Mouse (Mus musculus) CH12.LX (cell line): Measurements from ENCODE around the gene Eef1e1. TPM values are rescaled to one million over a fixed set of nuclear protein-coding genes. Genes with fewer than 3 reads are reported as not detected.

Experiments
- DNase-seq: peaks from one replicate; pipeline ENCODE4 v3.0.0-alpha.2; 2013; ENCODE audit errors: extremely low read depth
- H3K27ac ChIP-seq: 2 replicates; pipeline ENCODE4 v1.5.1; 2012; ENCODE audit warnings: low read depth, mild to moderate bottlenecking, control low read depth, moderate library complexity; ENCODE audit not compliant: insufficient read depth
- H3K27me3 ChIP-seq: replicated peaks from 2 replicates; pipeline ENCODE3; 2012; ENCODE audit warnings: inconsistent platforms
- H3K36me3 ChIP-seq, 2 experiments: replicated peaks in 1 of 2; 2 replicates each; pipeline versions ENCODE3 to v1.6.1; 2012; ENCODE audit warnings: inconsistent platforms in 1 of 2, low read length in 1 of 2, mild to moderate bottlenecking in 1 of 2, mixed read lengths in 1 of 2, moderate library complexity in 1 of 2; ENCODE audit not compliant: control insufficient read depth in 1 of 2, insufficient read depth in 1 of 2
- H3K4me1 ChIP-seq, 2 experiments: 2 replicates each; pipeline ENCODE4 v1.6.1; 2012; ENCODE audit warnings: inconsistent platforms in 1 of 2, moderate library complexity in 1 of 2; ENCODE audit not compliant: insufficient read depth in 2 of 2, control insufficient read depth in 1 of 2
- H3K4me2 ChIP-seq: 2 replicates; pipeline ENCODE4 v1.6.1; 2012; ENCODE audit warnings: low read depth, mild to moderate bottlenecking, control low read depth; ENCODE audit not compliant: poor library complexity, insufficient read depth, severe bottlenecking
- H3K4me3 ChIP-seq, 3 experiments: fragments of 150-350 bp in 1 of 3; sonication (generic) in 1 of 3; replicated peaks in 1 of 3; 2 replicates each; pipeline versions ENCODE3 to v1.5.1; 2011 to 2012; ENCODE audit warnings: low read depth in 2 of 3, low read length in 2 of 3, mild to moderate bottlenecking in 2 of 3, moderate library complexity in 2 of 3, control low read depth in 1 of 3, improper control_type of control experiment in 1 of 3, inconsistent platforms in 1 of 3, mixed read lengths in 1 of 3; ENCODE audit not compliant: poor library complexity in 1 of 3
- H3K79me2 ChIP-seq: replicated peaks from 2 replicates; pipeline ENCODE4 v1.6.1; 2012; ENCODE audit warnings: mild to moderate bottlenecking, moderate library complexity; ENCODE audit not compliant: control insufficient read depth, poor library complexity, insufficient read depth, severe bottlenecking; ENCODE audit errors: extremely low read depth
- H3K9ac ChIP-seq: 2 replicates; pipeline ENCODE4 v1.6.1; 2012; ENCODE audit warnings: low read depth, mild to moderate bottlenecking, control low read depth, moderate library complexity; ENCODE audit not compliant: insufficient read depth
- H3K9me3 ChIP-seq: replicated peaks from 2 replicates; pipeline ENCODE3; 2012; ENCODE audit warnings: low read length, inconsistent platforms, mixed read lengths
- CHD2 ChIP-seq: IDR thresholded peaks from 2 replicates; pipeline ENCODE4 v1.6.1; 2011; ENCODE audit warnings: low read length, improper control_type of control experiment
- E2F4 ChIP-seq: IDR thresholded peaks from 2 replicates; pipeline ENCODE4 v1.6.1; 2011; ENCODE audit warnings: low read depth, low read length, improper control_type of control experiment; ENCODE audit not compliant: insufficient replicate concordance
- ELF1 ChIP-seq: IDR thresholded peaks from 2 replicates; pipeline ENCODE4 v1.6.1; 2014; ENCODE audit warnings: low read depth, mild to moderate bottlenecking, inconsistent platforms, low read length, improper control_type of control experiment
- EP300 ChIP-seq: IDR thresholded peaks from 2 replicates; pipeline ENCODE4 v1.6.1; 2011; ENCODE audit warnings: low read length, improper control_type of control experiment
- GABPA ChIP-seq: IDR thresholded peaks from 2 replicates; pipeline ENCODE4 v1.6.1; 2012; ENCODE audit warnings: low read depth, low read length, improper control_type of control experiment, inconsistent platforms; ENCODE audit not compliant: insufficient replicate concordance
- HCFC1 ChIP-seq: IDR thresholded peaks from 2 replicates; pipeline ENCODE4 v1.6.1; 2012; ENCODE audit warnings: low read depth, mild to moderate bottlenecking, inconsistent platforms, low read length, improper control_type of control experiment
- IRF4 ChIP-seq: IDR thresholded peaks from 2 replicates; pipeline ENCODE4 v1.6.1; 2014; ENCODE audit warnings: low read depth, mild to moderate bottlenecking, inconsistent platforms, low read length, improper control_type of control experiment
- JUND ChIP-seq: conservative IDR thresholded peaks from 2 replicates; pipeline ENCODE4 v1.6.1; 2011; ENCODE audit warnings: low read depth, low read length, improper control_type of control experiment
- MAFK ChIP-seq: IDR thresholded peaks from 2 replicates; pipeline ENCODE4 v1.6.1; 2011; ENCODE audit warnings: low read length, improper control_type of control experiment; ENCODE audit not compliant: insufficient replicate concordance
- MEF2A ChIP-seq: IDR thresholded peaks from 2 replicates; pipeline ENCODE4 v1.6.1; 2014; ENCODE audit warnings: low read depth, mild to moderate bottlenecking, inconsistent platforms, low read length, improper control_type of control experiment, borderline replicate concordance
- MXI1 ChIP-seq: IDR thresholded peaks from 2 replicates; pipeline ENCODE4 v1.6.1; 2011; ENCODE audit warnings: mild to moderate bottlenecking, low read depth, low read length, improper control_type of control experiment
- NELFE ChIP-seq: IDR thresholded peaks from 2 replicates; pipeline ENCODE4 v1.6.1; 2011; ENCODE audit warnings: low read depth, low read length, improper control_type of control experiment
- NRF1 ChIP-seq: IDR thresholded peaks from 2 replicates; pipeline ENCODE4 v1.6.1; 2014; ENCODE audit warnings: low read depth, mild to moderate bottlenecking, inconsistent platforms, low read length, improper control_type of control experiment, moderate library complexity
- PAX5 ChIP-seq: IDR thresholded peaks from 2 replicates; pipeline ENCODE4 v1.6.1; 2012; ENCODE audit warnings: low read length, inconsistent platforms, mixed read lengths
- POLR2AphosphoS2 ChIP-seq: IDR thresholded peaks from 2 replicates; pipeline ENCODE4 v1.6.1; 2011; ENCODE audit warnings: low read depth, low read length, improper control_type of control experiment
- RAD21 ChIP-seq: IDR thresholded peaks from 2 replicates; pipeline ENCODE4 v1.6.1; 2011; ENCODE audit warnings: low read depth, mild to moderate bottlenecking, low read length, improper control_type of control experiment, moderate library complexity
- SMC3 ChIP-seq: IDR thresholded peaks from 2 replicates; pipeline ENCODE4 v1.6.1; 2011; ENCODE audit warnings: low read depth, low read length, improper control_type of control experiment
- TBP ChIP-seq: conservative IDR thresholded peaks from 2 replicates; pipeline ENCODE4 v1.6.1; 2011; ENCODE audit warnings: low read depth, low read length, improper control_type of control experiment
- UBTF ChIP-seq: IDR thresholded peaks from 2 replicates; pipeline ENCODE4 v1.6.1; 2012; ENCODE audit warnings: low read depth, mild to moderate bottlenecking, inconsistent platforms, low read length, improper control_type of control experiment, moderate library complexity
- USF1 ChIP-seq: IDR thresholded peaks from 2 replicates; pipeline ENCODE4 v1.6.1; 2014; ENCODE audit warnings: low read depth, mild to moderate bottlenecking, inconsistent platforms, low read length, improper control_type of control experiment
- ZC3H11A ChIP-seq: IDR thresholded peaks from 2 replicates; pipeline ENCODE4 v1.6.1; 2012; ENCODE audit warnings: low read depth, mild to moderate bottlenecking, inconsistent platforms, low read length, improper control_type of control experiment
- ZKSCAN1 ChIP-seq: IDR thresholded peaks from 2 replicates; pipeline ENCODE4 v1.6.1; 2012; ENCODE audit warnings: low read depth, inconsistent platforms, low read length, improper control_type of control experiment, borderline replicate concordance
- ZNF384 ChIP-seq: IDR thresholded peaks from 2 replicates; pipeline ENCODE4 v1.6.1; 2012; ENCODE audit warnings: low read depth, low read length, improper control_type of control experiment, inconsistent platforms
- dilution Hi-C: fragments of 300-500 bp; cut with MboI; formaldehyde crosslinking; loops from 2 replicates; pipeline ENCODE4 v1.14.3; 2020; ENCODE audit warnings: low sequenced_read_pairs; ENCODE audit not compliant: extremely low pct_unique_long_range_greater_than_20kb, extremely low pct_ligation_motif_present
- in situ Hi-C: fragments of 300-500 bp; cut with MboI; formaldehyde crosslinking; loops from 3 replicates; pipeline ENCODE4 v1.14.3; 2019; ENCODE audit warnings: low sequenced_read_pairs, low pct_ligation_motif_present, low pct_unique_long_range_greater_than_20kb, mixed read lengths
- polyA plus RNA-seq: library from polyadenylated mRNA; unstranded; fragments of >175 nt; gene quantifications from 2 replicates; pipeline ENCODE4 v1.2.1, GENCODE M21; 2012; ENCODE audit warnings: low read depth; ENCODE audit not compliant: insufficient read length
- total RNA-seq, 2 experiments: library from RNA; depleted of rRNA; stranded (reverse); fragments of 300-350 nt in 1 of 2; fragments of >200 nt in 1 of 2; gene quantifications; 2 replicates each; pipeline ENCODE4 v1.2.3; 2012 to 2014

The Eef1e1 gene
- total and polyA plus RNA-seq, 3 experiments: 123 to 151 (median 148) TPM

DNA sequence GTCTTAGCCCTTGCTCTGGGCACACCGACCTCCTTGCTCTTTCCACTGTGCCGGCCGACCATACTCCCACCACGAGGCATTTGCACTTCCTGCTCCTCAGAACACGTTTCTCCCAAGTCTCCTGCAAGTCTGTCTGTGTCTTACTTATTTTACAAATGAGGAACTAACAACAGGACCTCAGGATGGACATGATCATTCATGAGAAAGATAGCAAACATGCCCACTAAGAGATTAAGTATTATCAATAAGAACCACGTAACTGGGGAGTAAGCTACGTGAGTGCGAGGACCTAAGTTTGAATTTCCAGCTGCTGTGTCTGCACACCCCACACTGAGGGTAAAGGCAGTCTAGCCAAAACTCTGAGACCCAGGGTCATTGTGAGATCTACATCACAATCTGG, 45.3 kb downstream of the Eef1e1 start:
- Histone ChIP-seq H3K9ac (no peak overlapping the region), H3K27me3 (no peaks in the 10 kb centered on the region), H3K9me3 (peaks cover 5% of the 10 kb centered on the region), H3K36me3 (peaks cover 12 to 70% of the 10 kb centered on the region in 2 experiments), H3K27ac (no peak overlapping the region), H3K4me1 (no peaks in the 10 kb centered on the region), H3K79me2 (no peaks in the 10 kb centered on the region), H3K4me2 (no peak overlapping the region), H3K4me3 (no peak overlapping the region)
- in situ Hi-C loops (no loop called here), dilution Hi-C loops (no loop called here)
- TF ChIP-seq MEF2A: no peak
- no peak for TF ChIP-seq MAFK
- TF ChIP-seq ZNF384: no peak
- no peak for TF ChIP-seq IRF4
- TF ChIP-seq MXI1: no peak
- no peak for TF ChIP-seq POLR2AphosphoS2
- no peak for TF ChIP-seq ELF1
- TF ChIP-seq PAX5: no peak
- TF ChIP-seq E2F4: no peak
- no peak for TF ChIP-seq ZC3H11A
- no peak for TF ChIP-seq UBTF
- TF ChIP-seq JUND: no peak
- no peak for TF ChIP-seq ZKSCAN1
- no peak for TF ChIP-seq CHD2
- TF ChIP-seq EP300: no peak
- no peak for TF ChIP-seq TBP
- DNase-seq: no peak

GRCm38 (mm10) chr13:38612608-38613007, 46.2 kb downstream of the Eef1e1 start:
- H3K4me1 ChIP-seq: no peaks in the 10 kb centered on the region
- H3K27me3 ChIP-seq: no peaks in the 10 kb centered on the region
- H3K4me3 ChIP-seq: no peak overlapping the region
- no peak for DNase-seq
- no peaks in the 10 kb centered on the region for H3K79me2 ChIP-seq
- H3K9me3 ChIP-seq: peaks cover 5% of the 10 kb centered on the region
- in situ Hi-C loops (no loop called here), dilution Hi-C loops (no loop called here)
- no peak overlapping the region for H3K27ac ChIP-seq
- no peak overlapping the region for H3K4me2 ChIP-seq
- no peak overlapping the region for H3K9ac ChIP-seq
- H3K36me3 ChIP-seq: peaks cover 11 to 64% of the 10 kb centered on the region in 2 experiments
- no peak for TF ChIP-seq ZNF384
- no peak for TF ChIP-seq IRF4
- TF ChIP-seq JUND: no peak
- TF ChIP-seq GABPA: no peak
- TF ChIP-seq POLR2AphosphoS2: no peak
- no peak for TF ChIP-seq SMC3
- no peak for TF ChIP-seq TBP
- no peak for TF ChIP-seq UBTF
- TF ChIP-seq RAD21: no peak
- TF ChIP-seq MAFK: no peak
- TF ChIP-seq EP300: no peak
- no peak for TF ChIP-seq NRF1
- TF ChIP-seq NELFE: no peak
- TF ChIP-seq E2F4: no peak
- no peak for TF ChIP-seq HCFC1
- TF ChIP-seq USF1: no peak
